Mouse (Mus musculus): ENCODE data around the gene Lilr4b. TPM values are rescaled to one million over a fixed set of nuclear protein-coding genes. Genes with fewer than 3 reads are reported as not detected.

Gene Lilr4b
- polyA plus RNA-seq (2012; ENCODE audit: low replicate concordance), result 0.25 and 1.1 TPM in 2 replicates

DNA sequence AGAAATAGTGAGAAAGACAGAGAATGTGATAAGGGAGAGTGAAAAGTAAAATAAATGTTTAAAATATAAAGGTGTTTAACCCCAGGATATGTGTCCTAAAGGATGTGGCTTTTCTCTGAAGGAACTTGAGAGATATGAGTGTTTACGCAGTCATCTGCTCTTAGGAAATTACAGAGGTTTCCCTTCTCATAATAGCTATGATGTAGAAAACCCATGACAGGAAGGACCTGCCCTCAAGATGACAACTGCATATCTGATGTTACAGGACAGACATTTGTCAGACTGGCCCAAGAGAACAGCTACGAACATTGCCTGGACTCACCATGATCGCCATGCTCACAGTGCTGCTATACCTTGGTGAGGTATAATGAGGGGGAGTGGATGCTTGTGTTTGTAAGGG is at the start of gene Lilr4b, which contains the start of gene Gm49339:
TSS of gene Lilr4b (plus strand) at position 236 of the 400 bp plus-strand sequence.
TSS of gene Gm49339 (plus strand) at position 216 of the 400 bp plus-strand sequence.

DNA sequence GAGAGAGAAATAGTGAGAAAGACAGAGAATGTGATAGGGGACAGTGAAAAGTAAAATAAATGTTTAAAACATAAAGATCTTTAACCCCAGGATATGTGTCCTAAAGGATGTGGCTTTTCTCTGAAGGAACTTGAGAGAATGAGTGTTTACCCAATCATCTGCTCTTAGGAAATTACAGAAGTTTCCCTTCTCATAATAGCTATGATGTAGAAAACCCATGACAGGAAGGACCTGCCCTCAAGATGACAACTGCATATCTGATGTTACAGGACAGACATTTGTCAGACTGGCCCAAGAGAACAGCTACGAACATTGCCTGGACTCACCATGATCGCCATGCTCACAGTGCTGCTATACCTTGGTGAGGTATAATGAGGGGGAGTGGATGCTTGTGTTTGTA is 10.3 kb downstream of the Lilr4b start, which contains the start of gene Lilrb4a:
TSS of gene Lilrb4a (plus strand) at position 266 of the 400 bp plus-strand sequence.

Other genes starting within 250 kb of the Lilr4b start
- 0.38 and 0.74 TPM in 2 replicates for gene Gm49339, start within 50 bp of the Lilr4b start, polyA plus RNA-seq (2012; ENCODE audit: low replicate concordance)
- 0.35 and 0.98 TPM in 2 replicates for gene Lilrb4a, start 10.3 kb downstream of the Lilr4b start, polyA plus RNA-seq (2012; ENCODE audit: low replicate concordance)
- not detected in 2 replicates for gene Fam162b, start 109.9 kb downstream of the Lilr4b start, polyA plus RNA-seq (2012; ENCODE audit: low replicate concordance)
- not detected in 2 replicates for gene Gprc6a, start 150.8 kb downstream of the Lilr4b start, polyA plus RNA-seq (2012; ENCODE audit: low replicate concordance)
- gene Rfx6, start 197.1 kb downstream of the Lilr4b start, polyA plus RNA-seq (2012; ENCODE audit: low replicate concordance), result 0.07 TPM in 1 of 2 replicates, not detected in the other